9 mouse cellular contexts compared by ENCODE assay signal in the genomic region with DNA sequence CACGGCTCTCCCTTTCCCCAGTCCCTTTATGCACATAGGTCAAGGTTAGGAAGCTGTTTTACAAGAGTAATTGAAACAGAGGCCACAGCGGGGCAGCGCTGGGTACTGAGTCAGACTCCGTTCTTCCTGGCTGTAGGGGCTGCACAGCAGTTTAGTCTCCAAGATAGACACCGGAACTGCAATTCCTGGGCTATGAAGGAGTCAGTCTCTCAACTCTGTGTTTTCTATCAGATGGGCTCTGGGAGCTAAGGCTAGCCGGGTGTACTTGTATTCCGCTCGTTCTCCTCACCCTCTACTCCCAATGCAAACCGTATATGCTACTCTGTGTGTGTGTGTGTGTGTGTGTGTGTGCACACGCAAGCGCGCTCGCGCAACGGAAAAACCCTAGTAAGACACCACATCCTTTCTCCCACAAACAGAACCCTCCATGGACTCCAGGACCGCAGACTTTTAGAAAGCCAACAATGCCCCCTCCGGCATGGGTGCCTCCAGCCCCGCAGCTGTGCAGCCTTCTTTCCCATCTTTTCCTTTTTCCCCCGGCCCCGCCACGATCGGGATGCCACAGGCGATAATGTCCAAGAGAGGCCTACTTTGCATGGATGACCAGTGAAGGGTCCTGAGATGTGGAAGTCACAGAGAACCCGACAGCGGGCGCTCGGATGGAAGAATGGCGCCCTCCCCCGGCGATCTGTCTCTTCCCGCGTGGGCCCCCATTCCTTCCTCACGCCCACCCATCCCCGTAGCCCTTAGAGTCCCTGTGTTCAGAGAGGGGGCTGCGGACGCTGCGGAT. TPM values are rescaled to one million over a fixed set of nuclear protein-coding genes. Genes with fewer than 3 reads are reported as not detected.
A peak's percentile ranks its signal among the peaks of the same experiment; 100 is the strongest.
DNase-seq lines count a peak whose midpoint lies in the region; ATAC-seq and TF ChIP-seq lines count a peak whose summit lies in the region.
"Had no signal": no experiment of that assay in that cellular context is flagged by ENCODE, and none has a peak within 500 bp of the region (broad histone marks: within the 10 kb centered on the region; RNA-seq: fewer than 3 reads in every experiment).

No protein-coding gene starts in this region.

- WGBS in intestine, embryonic 14.5 days = under 1% methylated on average over 37 of the region's 37 CpGs
- 2% methylated on average over 37 of the region's 37 CpGs for WGBS in limb, embryonic 11.5 days
- under 1% methylated on average over 37 of the region's 37 CpGs for WGBS in midbrain, embryonic 11.5 days
- WGBS in spleen, adult 2 months = under 1% methylated on average over 37 of the region's 37 CpGs

- peaks cover 28% of the 10 kb centered on the region for H3K4me1 ChIP-seq in intestine, embryonic 14.5 days (replicated peaks; ENCODE audit: control insufficient read depth, insufficient read depth, low read length)
- peaks cover 10% of the 10 kb centered on the region; the same call in 1 of the 2 replicates for H3K4me1 ChIP-seq in limb, embryonic 11.5 days (ENCODE audit: control insufficient read depth, insufficient read depth, low read length)
- H3K4me1 ChIP-seq in midbrain, embryonic 11.5 days (ENCODE audit: control insufficient read depth, insufficient read depth, low read length) = peaks cover 16% of the 10 kb centered on the region
- peaks cover 13% of the 10 kb centered on the region; the same call in 1 of the 2 replicates for H3K4me1 ChIP-seq in spleen, adult 2 months (ENCODE audit: control insufficient read depth, insufficient read depth, insufficient read length)

- H3K4me2 ChIP-seq in intestine, embryonic 14.5 days (ENCODE audit: low read length) = peak overlapping the region; percentile 77
- peak overlapping the region; percentile 92 for H3K4me2 ChIP-seq in limb, embryonic 11.5 days (ENCODE audit: low read depth, severe bottlenecking)
- H3K4me2 ChIP-seq in midbrain, embryonic 11.5 days = peak overlapping the region; percentile 88

- ATAC-seq in intestine, embryonic 14.5 days (replicated peaks; ENCODE audit: low FRiP score, low TSS enrichment, low read depth) = peak; percentile 33
- ATAC-seq in limb, embryonic 11.5 days (ENCODE audit: insufficient number of reproducible peaks, low FRiP score, low TSS enrichment, low read depth) = peak; percentile 27
- peak; percentile 15 for ATAC-seq in midbrain, embryonic 11.5 days (ENCODE audit: low FRiP score)

- intact Hi-C loops in gastrocnemius, postnatal 36 days (cut with DNase I) = loop anchor here (5.0 kb wide), 1 partner anchor 80 kb away; the partner anchor contains the start of gene Ypel5

- peak; percentile 56; the same call in 1 of the 2 replicates for TF ChIP-seq CTCF in spleen, adult 2 months (IDR thresholded peaks at IDR 0.05; ENCODE audit: extremely low read depth, insufficient read depth, insufficient read length, insufficient replicate concordance)

- H3K9ac ChIP-seq in intestine, embryonic 14.5 days (ENCODE audit: low read length) = peak overlapping the region; percentile 75
- peak overlapping the region; percentile 83 for H3K9ac ChIP-seq in limb, embryonic 11.5 days (ENCODE audit: low read length)
- peak overlapping the region; percentile 91 for H3K9ac ChIP-seq in midbrain, embryonic 11.5 days (ENCODE audit: low read length)

- H3K27ac ChIP-seq in intestine, embryonic 14.5 days (ENCODE audit: low read depth) = peak overlapping the region; percentile 89
- H3K27ac ChIP-seq in limb, embryonic 11.5 days (replicated peaks; ENCODE audit: low read depth, low read length) = no peak overlapping the region
- H3K27ac ChIP-seq in midbrain, embryonic 11.5 days (ENCODE audit: low read depth, low read length) = peak overlapping the region; percentile 52
- H3K27ac ChIP-seq in spleen, adult 2 months (ENCODE audit: insufficient read depth, low read length) = peak overlapping the region; percentile 97

- peak; percentile 70 for DNase-seq in layer of hippocampus, adult 11-12 months (ENCODE audit: low spot score)
- no peak for DNase-seq in layer of hippocampus, adult 8-10 months (ENCODE audit: low spot score in 2 of 2)
- DNase-seq in cerebellum, postnatal 4 days (ENCODE audit: low spot score in 2 of 2) = peak; percentile 54 to 74
- peak; percentile 25 to 44 for DNase-seq in gastrocnemius, postnatal 36 days
- peak; percentile 86 for DNase-seq in intestine, embryonic 14.5 days (ENCODE audit: low spot score)
- DNase-seq in limb, embryonic 11.5 days (ENCODE audit: low spot score) = peak; percentile 77
- DNase-seq in midbrain, embryonic 11.5 days (ENCODE audit: low spot score, missing footprints) = peak; percentile 93
- DNase-seq in spleen, adult 2 months (ENCODE audit: low read depth in 1 of 2, low spot score in 2 of 2) = peak; percentile 76 to 78

- H3K9me3 ChIP-seq in intestine, embryonic 14.5 days (ENCODE audit: control insufficient read depth, low read length) = no peaks in the 10 kb centered on the region
- no peaks in the 10 kb centered on the region for H3K9me3 ChIP-seq in limb, embryonic 11.5 days (ENCODE audit: control insufficient read depth, low read length)
- no peaks in the 10 kb centered on the region for H3K9me3 ChIP-seq in midbrain, embryonic 11.5 days (ENCODE audit: control insufficient read depth, low read length)

- H3K27me3 ChIP-seq in intestine, embryonic 14.5 days (replicated peaks; ENCODE audit: control insufficient read depth, insufficient read depth, low read length) = no peaks in the 10 kb centered on the region
- no peaks in the 10 kb centered on the region for H3K27me3 ChIP-seq in limb, embryonic 11.5 days (ENCODE audit: control insufficient read depth, insufficient read depth, low read length)
- H3K27me3 ChIP-seq in midbrain, embryonic 11.5 days (ENCODE audit: control insufficient read depth, insufficient read depth, low read length) = no peaks in the 10 kb centered on the region
- no peaks in the 10 kb centered on the region for H3K27me3 ChIP-seq in spleen, adult 2 months (ENCODE audit: control insufficient read depth, insufficient read depth, low read length)

- peaks cover 14% of the 10 kb centered on the region for H3K36me3 ChIP-seq in intestine, embryonic 14.5 days (ENCODE audit: control insufficient read depth, insufficient read depth, low read length)
- peaks cover 2% of the 10 kb centered on the region; the same call in 1 of the 2 replicates for H3K36me3 ChIP-seq in limb, embryonic 11.5 days (ENCODE audit: control insufficient read depth, insufficient read depth, low read length)
- H3K36me3 ChIP-seq in midbrain, embryonic 11.5 days (ENCODE audit: control insufficient read depth, insufficient read depth, low read length) = no peaks in the 10 kb centered on the region
- peaks cover 16% of the 10 kb centered on the region for H3K36me3 ChIP-seq in spleen, adult 2 months (ENCODE audit: control insufficient read depth, insufficient read depth, low read length)

- H3K4me3 ChIP-seq in intestine, embryonic 14.5 days (ENCODE audit: low read depth, low read length) = peak overlapping the region; percentile 92
- peak overlapping the region; percentile 63 for H3K4me3 ChIP-seq in limb, embryonic 11.5 days (ENCODE audit: low read depth, low read length)
- peak overlapping the region; percentile 57 for H3K4me3 ChIP-seq in midbrain, embryonic 11.5 days (ENCODE audit: low read depth, low read length)
- peak overlapping the region; percentile 93 for H3K4me3 ChIP-seq in spleen, adult 2 months (ENCODE audit: extremely low read depth, insufficient read depth, insufficient read length)

- no peak; the same call in 1 of the 2 replicates for TF ChIP-seq POLR2A in spleen, adult 2 months (IDR thresholded peaks at IDR 0.05; ENCODE audit: low read depth, low read length)

RNA-seq across cellular contexts. Expression of gene Lbh, which starts 0.7 kb away (rescaled TPM):
- 10 to 100 TPM; 36.5 to 46.3 (median 42.0) TPM for total RNA-seq in layer of hippocampus, adult 8-10 months (2022)
- 1 to 10 TPM; 6.0 to 7.0 TPM for total RNA-seq in gastrocnemius, postnatal 36 days (2021)
- polyA plus RNA-seq in intestine, embryonic 14.5 days (2014; fragmentation: Nextera tagmentation; extraction: Ambion mirVana) = 6.4 and 6.5 TPM in 2 replicates
- polyA plus RNA-seq in limb, embryonic 11.5 days (2014; fragmentation: Nextera tagmentation; extraction: Ambion mirVana) = 2.6 and 3.6 TPM in 2 replicates
- 5.1 and 5.3 TPM in 2 replicates for polyA plus RNA-seq in midbrain, embryonic 11.5 days (2014; fragmentation: Nextera tagmentation; extraction: Ambion mirVana)
- 171 and 212 TPM in 2 replicates for polyA plus RNA-seq in spleen, adult 2 months (2012; rRNA removed)
- total RNA-seq: MEL had no signal

Comparison
In these comparisons a context has a peak if more than half of its experiments do, and no peak if none do; other contexts are left out.
1. DNase-seq: peak in layer of hippocampus, adult 11-12 months (single experiment), cerebellum, postnatal 4 days (2 of 2), gastrocnemius, postnatal 36 days (2 of 2), intestine, embryonic 14.5 days (single experiment), limb, embryonic 11.5 days (single experiment), midbrain, embryonic 11.5 days (single experiment) and spleen, adult 2 months (2 of 2); none in layer of hippocampus, adult 8-10 months (0 of 2).
2. RNA of gene Lbh, which starts 0.7 kb away (polyA plus RNA-seq): 171 to 212 TPM in spleen, adult 2 months; 6.4 to 6.5 TPM in intestine, embryonic 14.5 days, 5.1 to 5.3 TPM in midbrain, embryonic 11.5 days and 2.6 to 3.6 TPM in limb, embryonic 11.5 days; every median in the first group is over 10 times any median in the second.
3. Peak in every context shown above with its lines, with median percentiles within 50 percentile points of each other: ATAC-seq, H3K4me2 ChIP-seq, H3K4me3 ChIP-seq and H3K9ac ChIP-seq.